Mouse (Mus musculus): ENCODE results near the gene Slc41a2. TPM values are rescaled to one million over a fixed set of nuclear protein-coding genes. Genes with fewer than 3 reads are reported as not detected.

The Slc41a2 gene
- polyA plus RNA-seq, 1 experiment from 2014 or later: 1.3 TPM

DNA sequence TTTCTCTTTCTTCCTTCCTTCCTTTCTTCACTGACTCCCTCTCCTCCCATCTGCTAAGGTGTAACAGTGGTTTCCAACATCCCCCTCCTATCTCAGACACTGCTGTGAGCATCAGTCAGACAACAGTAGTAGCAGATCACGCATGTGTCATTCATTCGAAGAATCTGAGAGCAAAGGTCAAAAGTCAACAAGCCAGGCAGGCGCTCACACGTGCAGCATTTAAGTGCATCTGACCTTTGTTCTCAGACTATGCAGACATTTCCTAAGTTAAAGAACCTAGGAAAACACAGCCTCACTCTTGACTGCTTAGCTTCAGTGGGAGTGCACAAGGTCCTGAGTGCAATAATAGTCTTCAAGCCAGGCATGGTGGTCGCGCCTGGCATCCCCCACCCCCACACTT is 93.6 kb downstream of the Slc41a2 start:
- Histone ChIP-seq H3K27me3 (no peaks in the 10 kb centered on the region), H3K4me3 (replicated peaks) (no peak overlapping the region), H3K4me2 (no peak overlapping the region), H3K9me3 (no peaks in the 10 kb centered on the region), H3K27ac (no peak overlapping the region), H3K36me3 (replicated peaks) (no peaks in the 10 kb centered on the region), H3K9ac (no peak overlapping the region), H3K4me1 (peaks cover 8% of the 10 kb centered on the region; the same call in 1 of the 2 replicates)
- ATAC-seq (ENCODE audit: low FRiP score): no peak
- WGBS: 72% methylated on average over 6 of the region's 6 CpGs

DNA sequence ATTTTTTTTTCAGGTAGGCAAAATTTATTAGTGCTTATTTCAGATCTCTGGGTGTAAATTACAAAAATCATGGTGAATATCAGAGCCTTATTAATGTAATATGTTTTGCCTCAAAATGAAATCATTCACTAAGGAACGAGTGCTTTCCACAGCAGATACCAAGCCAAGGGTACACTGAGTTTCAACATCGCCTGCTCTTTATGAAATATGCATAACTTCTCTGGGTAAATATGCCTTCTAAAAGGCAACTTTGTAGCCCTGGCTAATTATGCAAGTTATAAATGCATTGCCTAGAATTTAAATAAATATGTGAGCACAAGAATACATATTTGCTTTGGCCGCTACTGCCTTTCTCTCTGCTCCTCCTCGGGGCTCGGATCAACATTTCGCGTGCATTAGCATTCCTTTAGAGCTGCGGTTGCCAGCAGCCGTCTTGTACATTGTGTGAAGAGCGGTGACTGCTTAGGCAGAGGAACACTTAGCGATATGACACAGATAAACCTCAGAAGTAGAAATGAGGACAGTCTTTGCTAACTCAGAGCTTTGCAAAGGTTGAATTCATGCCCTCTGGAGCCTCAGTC is 95.5 kb downstream of the Slc41a2 start:
- H3K4me1 ChIP-seq: peaks cover 8% of the 10 kb centered on the region; the same call in 1 of the 2 replicates
- no peaks in the 10 kb centered on the region for H3K27me3 ChIP-seq
- no peak overlapping the region for H3K27ac ChIP-seq
- no peak overlapping the region for H3K4me3 ChIP-seq (replicated peaks)
- H3K9me3 ChIP-seq: no peaks in the 10 kb centered on the region
- WGBS: 54% methylated on average over 11 of the region's 11 CpGs
- H3K9ac ChIP-seq: no peak overlapping the region
- H3K36me3 ChIP-seq (replicated peaks): no peaks in the 10 kb centered on the region
- no peak overlapping the region for H3K4me2 ChIP-seq
- no peak for ATAC-seq (ENCODE audit: low FRiP score)

DNA sequence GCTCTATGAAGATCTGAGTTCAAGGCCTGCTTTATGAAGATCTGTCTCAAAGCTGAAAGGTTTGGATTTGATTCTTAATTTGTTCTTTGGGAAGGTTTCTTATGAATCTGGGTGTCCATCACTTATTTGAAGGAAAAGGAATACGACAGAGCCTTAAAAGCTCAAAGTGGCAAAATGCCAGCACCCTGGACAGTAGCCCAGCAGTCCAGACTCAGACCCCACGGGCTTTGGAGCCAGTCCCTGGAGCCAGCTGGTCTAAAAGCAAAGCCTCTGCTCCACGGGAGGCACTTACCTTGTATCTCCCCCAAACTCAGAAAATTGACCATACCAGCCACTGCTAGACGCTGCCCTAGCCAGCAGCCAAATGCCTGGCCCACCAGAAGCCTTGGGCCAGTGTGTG is 103.3 kb downstream of the Slc41a2 start:
- H3K27me3 ChIP-seq: no peaks in the 10 kb centered on the region
- H3K27ac ChIP-seq: no peak overlapping the region
- H3K36me3 ChIP-seq (replicated peaks): no peaks in the 10 kb centered on the region
- H3K4me1 ChIP-seq: no peaks in the 10 kb centered on the region
- WGBS: 61% methylated on average over 4 of the region's 4 CpGs
- no peak overlapping the region for H3K9ac ChIP-seq
- H3K4me3 ChIP-seq (replicated peaks): no peak overlapping the region
- no peaks in the 10 kb centered on the region for H3K9me3 ChIP-seq
- ATAC-seq (ENCODE audit: low FRiP score): no peak
- H3K4me2 ChIP-seq: no peak overlapping the region

GRCm38 (mm10) chr10:83233967-83234366 is 103.7 kb downstream of the Slc41a2 start:
- Histone ChIP-seq H3K4me1 (no peaks in the 10 kb centered on the region), H3K27me3 (no peaks in the 10 kb centered on the region), H3K4me3 (replicated peaks) (no peak overlapping the region), H3K36me3 (replicated peaks) (no peaks in the 10 kb centered on the region), H3K9me3 (no peaks in the 10 kb centered on the region), H3K27ac (no peak overlapping the region), H3K4me2 (no peak overlapping the region), H3K9ac (no peak overlapping the region)
- 93% methylated on average over 3 of the region's 3 CpGs for WGBS
- no peak for ATAC-seq (ENCODE audit: low FRiP score)

DNA sequence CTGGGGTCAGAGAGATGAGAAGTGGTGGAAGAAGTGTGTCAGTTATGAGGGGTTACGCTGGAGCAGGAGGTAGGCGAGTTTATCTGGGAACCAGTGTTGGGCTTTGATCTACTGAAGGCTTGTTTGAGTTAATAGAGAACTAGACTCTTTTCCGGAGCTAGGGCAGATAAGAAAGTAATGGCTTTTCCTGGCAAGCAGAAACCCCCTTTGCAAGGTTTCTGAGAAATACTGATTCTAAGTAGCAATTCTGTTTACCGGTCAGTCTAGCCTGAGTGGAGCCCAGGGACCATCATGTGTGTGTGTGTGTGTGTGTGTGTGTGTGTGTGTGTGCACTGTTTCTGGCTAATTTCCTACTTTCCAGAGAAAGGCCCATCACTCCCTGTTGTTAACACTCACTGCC is 109.1 kb downstream of the Slc41a2 start:
- H3K4me1 ChIP-seq: no peaks in the 10 kb centered on the region
- no peak overlapping the region for H3K9ac ChIP-seq
- no peaks in the 10 kb centered on the region for H3K27me3 ChIP-seq
- H3K9me3 ChIP-seq: no peaks in the 10 kb centered on the region
- H3K27ac ChIP-seq: no peak overlapping the region
- no peaks in the 10 kb centered on the region for H3K36me3 ChIP-seq (replicated peaks)
- ATAC-seq (ENCODE audit: low FRiP score): no peak
- no peak overlapping the region for H3K4me2 ChIP-seq
- no peak overlapping the region for H3K4me3 ChIP-seq (replicated peaks)
- WGBS: 95% methylated on average over 4 of the region's 4 CpGs

GRCm38 (mm10) chr10:83224999-83225398 is 112.7 kb downstream of the Slc41a2 start:
- no peak for ATAC-seq (ENCODE audit: low FRiP score)
- H3K9ac ChIP-seq: no peak overlapping the region

GRCm38 (mm10) chr10:83220847-83221246 is 116.8 kb downstream of the Slc41a2 start:
- Histone ChIP-seq H3K9me3 (no peaks in the 10 kb centered on the region), H3K27me3 (no peaks in the 10 kb centered on the region), H3K4me1 (no peaks in the 10 kb centered on the region), H3K36me3 (replicated peaks) (no peaks in the 10 kb centered on the region), H3K4me3 (replicated peaks) (no peak overlapping the region), H3K27ac (no peak overlapping the region), H3K4me2 (no peak overlapping the region), H3K9ac (no peak overlapping the region)
- ATAC-seq (ENCODE audit: low FRiP score): no peak
- 84% methylated on average over 3 of the region's 3 CpGs for WGBS

More at GRCm38 (mm10) chr10:83224999-83225398, 112.7 kb downstream of the Slc41a2 start:
- Histone ChIP-seq H3K4me3 (replicated peaks) (no peak overlapping the region), H3K4me1 (no peaks in the 10 kb centered on the region), H3K36me3 (replicated peaks) (no peaks in the 10 kb centered on the region), H3K9me3 (no peaks in the 10 kb centered on the region), H3K4me2 (no peak overlapping the region), H3K27ac (no peak overlapping the region), H3K27me3 (no peaks in the 10 kb centered on the region)
- 48% methylated on average over 3 of the region's 3 CpGs for WGBS

DNA sequence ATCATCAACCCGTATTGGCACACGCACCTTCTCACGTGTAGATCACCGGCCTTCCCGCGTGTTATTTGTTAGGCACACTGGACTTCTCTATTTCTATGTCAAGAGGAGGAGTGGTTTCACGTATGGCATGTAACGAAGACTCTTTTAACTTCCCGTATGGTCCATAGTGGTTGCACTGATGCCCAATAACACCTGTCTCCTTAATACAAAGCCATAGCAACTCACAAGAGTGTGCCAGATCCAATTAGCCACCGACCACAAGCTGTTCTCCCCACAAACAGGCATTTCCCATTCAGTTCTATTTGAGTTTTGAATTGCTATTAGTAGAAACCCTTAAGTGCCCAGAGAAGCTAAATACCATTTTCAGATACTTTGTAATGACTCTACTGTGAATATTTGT is 117.5 kb downstream of the Slc41a2 start:
- Histone ChIP-seq H3K9ac (no peak overlapping the region), H3K27me3 (no peaks in the 10 kb centered on the region), H3K9me3 (no peaks in the 10 kb centered on the region), H3K27ac (no peak overlapping the region), H3K36me3 (replicated peaks) (no peaks in the 10 kb centered on the region), H3K4me2 (no peak overlapping the region), H3K4me3 (replicated peaks) (no peak overlapping the region), H3K4me1 (no peaks in the 10 kb centered on the region)
- WGBS: 82% methylated on average over 10 of the region's 10 CpGs
- ATAC-seq (ENCODE audit: low FRiP score): no peak

DNA sequence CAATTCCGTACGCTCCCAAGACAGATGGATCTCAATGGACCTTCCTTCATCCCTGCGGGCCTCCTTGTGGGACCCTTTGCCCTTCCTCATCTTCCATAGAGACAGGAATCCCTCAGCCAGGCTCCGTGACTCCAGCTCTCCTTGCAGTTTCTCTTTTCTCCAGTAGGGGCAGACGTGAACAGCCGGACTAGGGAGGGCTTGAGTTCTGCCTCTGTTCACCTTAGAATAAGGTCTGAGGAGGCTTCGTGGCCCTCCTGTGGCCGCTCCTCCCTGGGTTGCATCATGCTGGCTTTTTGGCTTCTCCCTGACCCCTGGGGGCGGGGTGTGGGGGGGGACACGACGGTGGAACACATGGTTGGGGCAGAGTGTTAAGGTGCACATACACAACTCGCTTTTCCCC is 118.0 kb downstream of the Slc41a2 start:
- no peak overlapping the region for H3K4me2 ChIP-seq
- no peaks in the 10 kb centered on the region for H3K4me1 ChIP-seq
- no peak overlapping the region for H3K9ac ChIP-seq
- H3K36me3 ChIP-seq (replicated peaks): no peaks in the 10 kb centered on the region
- no peak; the same call in 1 of the 2 replicates for ATAC-seq (ENCODE audit: low FRiP score)
- H3K9me3 ChIP-seq: no peaks in the 10 kb centered on the region
- H3K4me3 ChIP-seq (replicated peaks): no peak overlapping the region
- H3K27me3 ChIP-seq: no peaks in the 10 kb centered on the region
- WGBS: 30% methylated on average over 12 of the region's 12 CpGs
- no peak overlapping the region for H3K27ac ChIP-seq

GRCm38 (mm10) chr10:83218778-83219177 is 118.9 kb downstream of the Slc41a2 start:
- no peak overlapping the region for H3K4me3 ChIP-seq (replicated peaks)
- no peaks in the 10 kb centered on the region for H3K36me3 ChIP-seq (replicated peaks)
- ATAC-seq (ENCODE audit: low FRiP score): no peak
- no peak overlapping the region for H3K27ac ChIP-seq
- no peaks in the 10 kb centered on the region for H3K27me3 ChIP-seq
- H3K9me3 ChIP-seq: no peaks in the 10 kb centered on the region
- H3K4me2 ChIP-seq: no peak overlapping the region
- H3K4me1 ChIP-seq: no peaks in the 10 kb centered on the region
- no peak overlapping the region for H3K9ac ChIP-seq
- WGBS: 38% methylated on average over 2 of the region's 2 CpGs

GRCm38 (mm10) chr10:83217256-83217655 is 120.4 kb downstream of the Slc41a2 start:
- Histone ChIP-seq H3K4me2 (no peak overlapping the region), H3K27ac (no peak overlapping the region), H3K4me3 (replicated peaks) (no peak overlapping the region), H3K4me1 (no peaks in the 10 kb centered on the region), H3K36me3 (replicated peaks) (no peaks in the 10 kb centered on the region), H3K27me3 (no peaks in the 10 kb centered on the region), H3K9ac (no peak overlapping the region), H3K9me3 (no peaks in the 10 kb centered on the region)
- 77% methylated on average over 5 of the region's 5 CpGs for WGBS
- no peak for ATAC-seq (ENCODE audit: low FRiP score)

DNA sequence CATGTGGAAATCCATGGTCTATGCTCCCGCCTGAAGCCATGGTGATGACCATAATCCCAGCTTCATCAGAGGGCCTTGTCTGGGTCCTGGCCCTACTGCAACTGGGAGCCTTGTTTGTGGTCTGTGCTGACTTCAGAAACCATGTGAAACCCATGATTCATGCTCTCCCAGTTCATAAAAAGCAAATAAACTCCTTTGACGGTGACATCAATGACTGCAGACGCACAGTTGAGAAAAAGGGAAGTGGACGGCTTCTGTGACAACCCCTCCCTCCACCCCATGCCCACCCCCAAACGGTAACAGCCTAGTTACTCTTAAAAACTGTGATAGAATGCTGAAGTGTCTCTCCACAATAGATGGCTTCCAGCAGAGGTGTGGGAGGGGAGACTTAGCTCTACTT is 122.1 kb downstream of the Slc41a2 start:
- H3K9ac ChIP-seq: no peak overlapping the region
- H3K9me3 ChIP-seq: no peaks in the 10 kb centered on the region
- no peaks in the 10 kb centered on the region for H3K36me3 ChIP-seq (replicated peaks)
- WGBS: 64% methylated on average over 5 of the region's 5 CpGs
- peaks cover 8% of the 10 kb centered on the region; the same call in 1 of the 2 replicates for H3K4me1 ChIP-seq
- ATAC-seq (ENCODE audit: low FRiP score): no peak
- H3K4me2 ChIP-seq: no peak overlapping the region
- no peak overlapping the region for H3K27ac ChIP-seq
- no peaks in the 10 kb centered on the region for H3K27me3 ChIP-seq
- H3K4me3 ChIP-seq (replicated peaks): no peak overlapping the region

DNA sequence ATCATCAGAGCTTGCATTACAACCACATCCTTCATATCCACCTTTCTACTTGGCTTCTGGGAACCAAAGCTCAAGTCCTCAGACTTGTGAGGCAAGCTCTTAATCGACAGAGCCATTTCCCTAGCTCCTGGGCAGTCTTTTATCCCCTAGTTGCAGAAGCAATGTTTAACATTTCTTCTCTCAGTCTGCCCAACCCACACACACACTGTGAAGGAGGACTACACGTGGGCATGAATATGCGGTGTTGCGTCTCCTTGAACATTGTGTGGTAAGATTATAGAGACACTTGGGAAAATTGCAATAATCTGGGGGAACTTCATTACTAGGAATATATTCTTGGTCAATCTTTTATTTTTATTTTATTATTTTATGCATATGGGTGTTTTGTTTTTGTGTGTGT is 125.1 kb downstream of the Slc41a2 start:
- Histone ChIP-seq H3K4me3 (replicated peaks) (no peak overlapping the region), H3K4me1 (peaks cover 12% of the 10 kb centered on the region; the same call in 1 of the 2 replicates), H3K27ac (no peak overlapping the region), H3K9ac (no peak overlapping the region), H3K27me3 (no peaks in the 10 kb centered on the region), H3K4me2 (no peak overlapping the region), H3K9me3 (no peaks in the 10 kb centered on the region), H3K36me3 (replicated peaks) (no peaks in the 10 kb centered on the region)
- WGBS: 94% methylated on average over 4 of the region's 4 CpGs
- no peak for ATAC-seq (ENCODE audit: low FRiP score)
